Mouse (Mus musculus) lung, adult 2 months (tissue): ENCODE results near the gene Tescl. TPM values are rescaled to one million over a fixed set of nuclear protein-coding genes. Genes with fewer than 3 reads are reported as not detected.

Source experiments
- DNase-seq: peaks from one replicate; pipeline ENCODE4 v3.0.0; 2022
- H3K4me1 ChIP-seq: fragments of 200-500 bp; 2 replicates; pipeline ENCODE4 v1.6.1; 2011; ENCODE audit warnings: low read length; ENCODE audit not compliant: control insufficient read depth, insufficient read depth
- H3K4me3 ChIP-seq: fragments of 200-500 bp; replicated peaks from 2 replicates; pipeline ENCODE3; 2011; ENCODE audit warnings: low read depth, mild to moderate bottlenecking, control low read depth, low read length; ENCODE audit errors: extremely low read depth
- CTCF ChIP-seq: fragments of 200-500 bp; IDR thresholded peaks from 2 replicates; pipeline ENCODE4 v1.5.1; 2011; ENCODE audit warnings: mild to moderate bottlenecking, low read length, control low read depth; ENCODE audit not compliant: insufficient read depth
- POLR2A ChIP-seq: fragments of 200-500 bp; IDR thresholded peaks from 2 replicates; pipeline ENCODE4 v1.6.1; 2011; ENCODE audit warnings: low read depth, mild to moderate bottlenecking, control low read depth, low read length, borderline replicate concordance; ENCODE audit errors: extremely low read depth
- WGBS: fragments of 180-500 bp; shearing (Covaris S2); methylation state at CpG from one replicate; pipeline ENCODE4 v1.1.7; 2018; 5-methylcytosine and 5-hydroxymethylcytosine counted together
- polyA plus RNA-seq: library from polyadenylated mRNA; depleted of rRNA; stranded (reverse); fragments of >200 nt; gene quantifications from 2 replicates; pipeline ENCODE4 v1.2.3, GENCODE M21; 2012

Gene Tescl
- polyA plus RNA-seq, 1 experiment, result 0.58 TPM

GRCm38 (mm10) chr7:24365258-24366014 lies 31.7 kb upstream of the Tescl start:
- no peak overlapping the region for H3K4me3 ChIP-seq
- WGBS, result 62% methylated on average over 5 of the region's 5 CpGs
- DNase-seq, result no peak
- H3K4me1 ChIP-seq, result no peaks in the 10 kb centered on the region; the same call in 1 of the 2 replicates
- TF ChIP-seq CTCF (no peak), POLR2A (no peak)

GRCm38 (mm10) chr7:24364827-24365226 lies 31.1 kb upstream of the Tescl start:
- Histone ChIP-seq H3K4me1 (no peaks in the 10 kb centered on the region; the same call in 1 of the 2 replicates), H3K4me3 (no peak overlapping the region)
- peak; percentile 84 for TF ChIP-seq CTCF
- no peak for TF ChIP-seq POLR2A
- 19% methylated on average over 10 of the region's 10 CpGs for WGBS
- DNase-seq, result peak; percentile 78

DNA sequence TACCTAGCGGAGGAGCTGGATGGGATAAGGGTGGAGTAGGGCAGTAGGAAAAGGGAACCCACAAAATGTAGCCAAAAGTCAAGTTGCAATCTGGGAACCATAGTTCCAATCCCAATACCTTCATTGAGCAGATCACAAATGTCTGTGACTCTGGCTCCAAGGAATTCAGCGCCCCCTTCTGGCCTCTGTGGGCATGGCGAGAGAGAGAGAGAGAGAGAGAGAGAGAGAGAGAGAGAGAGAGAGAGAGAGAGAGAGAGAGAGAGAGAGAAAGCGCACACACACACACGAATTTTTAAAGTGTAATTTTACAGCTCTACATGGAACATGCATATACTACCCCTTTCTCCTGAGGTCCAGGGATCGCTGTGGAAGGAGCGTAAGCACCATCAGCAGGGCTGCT lies 29.5 kb upstream of the Tescl start:
- DNase-seq, result no peak
- TF ChIP-seq CTCF (0 out of 2 replicates have a peak, but pooled peaks have one; percentile 12), POLR2A (no peak)
- Histone ChIP-seq H3K4me3 (no peak overlapping the region), H3K4me1 (no peaks in the 10 kb centered on the region; the same call in 1 of the 2 replicates)
- 14% methylated on average over 7 of the region's 7 CpGs for WGBS

DNA sequence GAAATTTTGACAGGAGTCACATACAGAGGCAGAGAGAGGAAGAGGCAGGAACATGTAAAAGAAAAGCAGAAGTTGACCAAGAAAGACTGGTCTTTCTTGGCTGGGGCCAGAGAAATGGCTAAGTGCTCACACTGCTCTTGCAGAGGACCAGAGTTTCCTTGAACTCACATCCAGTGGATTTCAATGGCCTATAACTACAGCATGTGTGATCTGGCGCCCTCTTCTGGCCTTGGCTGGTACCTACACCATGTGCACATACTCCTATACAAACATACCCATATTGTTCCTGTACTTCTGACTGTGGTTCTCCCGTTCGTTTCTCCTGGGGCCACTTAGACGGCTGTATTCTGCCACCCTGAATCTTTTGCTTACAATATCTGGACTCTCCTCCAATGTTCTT lies 27.3 kb upstream of the Tescl start:
- no peak for DNase-seq
- no peaks in the 10 kb centered on the region; the same call in 1 of the 2 replicates for H3K4me1 ChIP-seq
- TF ChIP-seq POLR2A, result no peak
- TF ChIP-seq CTCF, result no peak
- H3K4me3 ChIP-seq, result no peak overlapping the region
- 59% methylated on average over 4 of the region's 4 CpGs for WGBS

- no peak for DNase-seq
- Histone ChIP-seq H3K4me1 (no peaks in the 10 kb centered on the region), H3K4me3 (no peak overlapping the region)
- TF ChIP-seq POLR2A (no peak), CTCF (no peak)
- 19% methylated on average over 9 of the region's 9 CpGs for WGBS
Measured at GRCm38 (mm10) chr7:24359269-24359668, 25.5 kb upstream of the Tescl start.

GRCm38 (mm10) chr7:24357899-24358298 lies 24.2 kb upstream of the Tescl start:
- TF ChIP-seq POLR2A (no peak), CTCF (0 out of 2 replicates have a peak, but pooled peaks have one; percentile 17)
- H3K4me1 ChIP-seq, result no peaks in the 10 kb centered on the region
- 47% methylated on average over 4 of the region's 4 CpGs for WGBS
- no peak for DNase-seq
- no peak overlapping the region for H3K4me3 ChIP-seq

DNA sequence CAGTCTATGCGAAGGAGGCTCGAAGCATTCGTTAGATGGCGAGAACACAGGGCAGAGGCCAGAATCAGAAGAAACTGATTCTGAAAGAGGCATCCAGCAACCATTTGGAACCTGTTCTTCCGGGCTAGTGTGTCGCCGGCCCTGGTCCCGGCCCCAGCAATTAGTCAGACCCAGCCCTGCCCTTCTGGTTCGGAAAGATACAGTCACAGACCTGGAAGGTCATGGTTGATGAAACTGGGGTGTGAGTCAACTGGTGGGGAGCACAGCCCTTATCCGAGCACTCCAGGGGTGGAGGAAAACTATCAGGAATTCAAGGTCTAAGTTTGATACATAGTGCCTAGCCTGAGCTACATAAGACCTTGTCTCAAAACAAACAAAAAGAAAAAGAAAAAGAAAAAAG lies 22.3 kb upstream of the Tescl start:
- 68% methylated on average over 10 of the region's 10 CpGs for WGBS
- no peak for DNase-seq
- H3K4me1 ChIP-seq, result no peaks in the 10 kb centered on the region
- no peak for TF ChIP-seq CTCF
- no peak for TF ChIP-seq POLR2A
- no peak overlapping the region for H3K4me3 ChIP-seq

DNA sequence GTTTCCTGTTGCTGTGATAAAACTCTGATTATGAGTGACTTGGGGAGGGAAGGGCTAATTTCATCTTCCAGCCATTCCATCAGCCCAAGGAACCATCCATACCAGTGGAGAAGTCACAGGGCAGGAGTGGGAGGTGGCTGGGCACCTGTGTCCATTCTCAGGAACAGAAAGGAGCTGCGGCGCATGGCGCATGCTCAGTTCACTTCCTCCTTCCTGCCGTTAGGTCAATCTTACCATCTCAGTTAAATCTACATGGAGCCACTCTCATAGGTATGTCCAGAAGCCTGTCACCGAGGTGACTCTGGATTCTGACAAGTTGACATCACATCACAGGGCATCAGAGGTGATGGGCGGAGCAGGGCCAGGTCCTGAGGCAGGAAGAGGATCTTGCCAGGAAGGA lies 21.9 kb upstream of the Tescl start:
- no peak for TF ChIP-seq CTCF
- TF ChIP-seq POLR2A, result no peak
- WGBS, result 73% methylated on average over 6 of the region's 6 CpGs

GRCm38 (mm10) chr7:24348896-24349295 lies 15.2 kb upstream of the Tescl start, which contains the start of gene Lypd5:
TSS of gene Lypd5 (plus strand) at chr7:24349196.
- 39% methylated on average over 6 of the region's 6 CpGs for WGBS
- no peak for DNase-seq
- H3K4me1 ChIP-seq, result no peaks in the 10 kb centered on the region
- H3K4me3 ChIP-seq, result no peak within 1 kb of the TSS
- no peak for TF ChIP-seq CTCF
- TF ChIP-seq POLR2A, result no peak

More for the DNA sequence above, 21.9 kb upstream of the Tescl start:
- H3K4me3 ChIP-seq, result no peak overlapping the region
- H3K4me1 ChIP-seq, result no peaks in the 10 kb centered on the region
- no peak for DNase-seq

- Histone ChIP-seq H3K4me1 (no peaks in the 10 kb centered on the region), H3K4me3 (no peak overlapping the region)
- DNase-seq, result no peak
- WGBS, result 65% methylated on average over 5 of the region's 5 CpGs
- no peak for TF ChIP-seq POLR2A
- TF ChIP-seq CTCF, result no peak
Measured at GRCm38 (mm10) chr7:24346444-24346843, 12.7 kb upstream of the Tescl start.
